Mouse (Mus musculus): ENCODE data around the gene Pygo1. TPM values are rescaled to one million over a fixed set of nuclear protein-coding genes. Genes with fewer than 3 reads are reported as not detected.

Gene Pygo1
- total and polyA plus RNA-seq, 3 experiments, result not detected

- no peak overlapping the region for H3K9ac ChIP-seq (ENCODE audit: insufficient read depth, low read depth)
- no peak overlapping the region for H3K4me2 ChIP-seq (ENCODE audit: insufficient read depth, low read depth, poor library complexity, severe bottlenecking)
- H3K4me3 ChIP-seq (replicated peaks in 1 of 3; ENCODE audit: low read depth in 2 of 3, low read length in 2 of 3, poor library complexity in 1 of 3), result no peak overlapping the region
- H3K79me2 ChIP-seq (replicated peaks; ENCODE audit: control insufficient read depth, extremely low read depth, insufficient read depth, poor library complexity, severe bottlenecking), result no peaks in the 10 kb centered on the region
- no peaks in the 10 kb centered on the region for H3K9me3 ChIP-seq (replicated peaks; ENCODE audit: low read length)
- no peaks in the 10 kb centered on the region for H3K36me3 ChIP-seq (replicated peaks in 1 of 2; ENCODE audit: control insufficient read depth in 1 of 2, insufficient read depth in 1 of 2, low read length in 1 of 2)
- peaks cover 5% of the 10 kb centered on the region in 2 experiments for H3K4me1 ChIP-seq (ENCODE audit: control insufficient read depth in 1 of 2, insufficient read depth in 2 of 2)
- dilution Hi-C loops (cut with MboI; ENCODE audit: extremely low pct_ligation_motif_present, extremely low pct_unique_long_range_greater_than_20kb, low sequenced_read_pairs), result no loop called here
- TF ChIP-seq CHD1 (IDR thresholded peaks at IDR 0.05; ENCODE audit: low read depth, low read length) (no peak), CHD2 (IDR thresholded peaks at IDR 0.05; ENCODE audit: low read length) (no peak), MEF2A (IDR thresholded peaks at IDR 0.05; ENCODE audit: borderline replicate concordance, low read depth, low read length) (no peak), ZNF384 (IDR thresholded peaks at IDR 0.05; ENCODE audit: low read depth, low read length) (peak; percentile 51; the same call in 1 of the 2 replicates), ELF1 (IDR thresholded peaks at IDR 0.05; ENCODE audit: low read depth, low read length) (no peak), UBTF (IDR thresholded peaks at IDR 0.05; ENCODE audit: low read depth, low read length) (no peak), RAD21 (IDR thresholded peaks at IDR 0.05; ENCODE audit: low read depth, low read length) (peak; percentile 52), MYC (IDR thresholded peaks at IDR 0.05; ENCODE audit: low read depth, low read length) (no peak), TCF12 (IDR thresholded peaks at IDR 0.05; ENCODE audit: low read depth, low read length) (no peak), KAT2A (IDR thresholded peaks at IDR 0.05; ENCODE audit: insufficient replicate concordance, low read length) (no peak), ETS1 (conservative IDR thresholded peaks at IDR 0.05; ENCODE audit: low read depth, low read length) (no peak), BHLHE40 (IDR thresholded peaks at IDR 0.05; ENCODE audit: low read depth, low read length) (no peak), EP300 (IDR thresholded peaks at IDR 0.05; ENCODE audit: low read length) (no peak), SMC3 (IDR thresholded peaks at IDR 0.05; ENCODE audit: low read depth, low read length) (peak; percentile 62), PAX5 (IDR thresholded peaks at IDR 0.05; ENCODE audit: low read length) (no peak), JUN (IDR thresholded peaks at IDR 0.05; ENCODE audit: insufficient read depth, low read depth, low read length) (no peak), ZKSCAN1 (IDR thresholded peaks at IDR 0.05; ENCODE audit: borderline replicate concordance, low read depth, low read length) (no peak), HCFC1 (IDR thresholded peaks at IDR 0.05; ENCODE audit: low read depth, low read length) (0 out of 2 replicates have a peak, but pooled peaks have one; percentile 16), TBP (conservative IDR thresholded peaks at IDR 0.05; ENCODE audit: low read depth, low read length) (no peak), CTCF (conservative IDR thresholded peaks at IDR 0.05 in 1 of 2, IDR thresholded peaks at IDR 0.05 in 1 of 2; ENCODE audit: low read depth in 2 of 2, low read length in 2 of 2) (peak; percentile 73 to 76)
- DNase-seq (ENCODE audit: extremely low read depth), result peak; percentile 68
- no peaks in the 10 kb centered on the region for H3K27me3 ChIP-seq (replicated peaks)
- H3K27ac ChIP-seq (ENCODE audit: insufficient read depth, low read depth), result no peak overlapping the region
- in situ Hi-C loops (cut with MboI; ENCODE audit: low pct_ligation_motif_present, low pct_unique_long_range_greater_than_20kb, low sequenced_read_pairs), result no loop called here
Observed at GRCm38 (mm10) chr9:72955546-72955945, 30.1 kb downstream of the Pygo1 start.
